Mouse (Mus musculus): Measurements from ENCODE around the gene Cbx4.

GRCm38 (mm10) chr11:119077755-119078154 is 8.3 kb downstream of the Cbx4 start:
- no peak for TF ChIP-seq CTCF (IDR thresholded peaks at IDR 0.05; ENCODE audit: control insufficient read depth, insufficient read depth, low read length)
- no peak for TF ChIP-seq POLR2A (IDR thresholded peaks at IDR 0.05; ENCODE audit: borderline replicate concordance, control insufficient read depth, low read depth, low read length)
